Mouse (Mus musculus): ENCODE data around the gene 1700021F07Rik. TPM values are rescaled to one million over a fixed set of nuclear protein-coding genes. Genes with fewer than 3 reads are reported as not detected.
A peak's percentile ranks its signal among the peaks of the same experiment; 100 is the strongest.

Gene 1700021F07Rik
- total and polyA plus RNA-seq, 3 experiments = not detected

DNA sequence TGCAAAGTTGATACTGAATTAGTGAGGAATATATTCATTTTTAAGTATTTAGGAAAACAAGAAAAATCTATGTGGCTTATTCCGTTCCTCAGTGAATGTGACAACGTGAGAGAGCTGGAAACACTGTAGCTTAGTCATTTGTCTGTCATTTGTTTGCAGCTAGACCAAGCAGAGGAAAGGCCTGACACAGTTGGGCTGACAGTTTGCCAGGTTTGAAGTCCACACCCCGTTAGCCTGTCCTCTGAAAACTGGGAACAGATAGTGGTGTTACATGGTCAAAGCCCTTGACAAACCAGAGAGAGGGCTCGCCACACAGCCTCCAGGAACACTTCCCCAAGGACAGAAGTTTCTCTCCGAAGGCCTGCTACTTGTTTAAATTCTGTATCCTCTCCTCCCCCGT is 28.3 kb downstream of the 1700021F07Rik start:
- TF ChIP-seq EP300 (IDR thresholded peaks at IDR 0.05; ENCODE audit: insufficient read depth, low read depth, low read length) = no peak
- TF ChIP-seq CTCF (IDR thresholded peaks at IDR 0.05) = no peak
- TF ChIP-seq POLR2A (IDR thresholded peaks at IDR 0.05; ENCODE audit: insufficient read depth, low read depth, low read length) = no peak
- WGBS = 54% methylated on average over 6 of the region's 6 CpGs
- H3K27me3 ChIP-seq (ENCODE audit: control insufficient read depth, insufficient read depth, low read length) = no peaks in the 10 kb centered on the region

DNA sequence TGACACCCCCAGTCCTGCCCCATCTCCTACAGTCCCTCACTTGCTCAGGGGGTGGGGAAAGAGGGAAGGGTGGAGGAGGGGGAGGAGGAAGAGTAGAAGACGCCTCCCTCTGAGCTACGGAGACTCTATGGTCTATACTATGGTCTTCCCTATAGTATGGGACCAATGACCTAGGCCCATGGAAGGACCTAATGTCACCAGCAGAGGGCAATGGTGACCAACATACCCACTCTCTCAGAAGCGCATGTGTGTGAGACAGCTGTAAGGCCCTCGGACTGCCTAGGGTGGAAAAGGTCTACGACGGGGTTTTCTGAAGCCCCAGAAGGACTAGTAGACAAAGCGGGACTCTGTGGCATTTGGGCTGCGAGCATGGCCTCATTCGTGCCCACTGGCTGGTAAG is 31.5 kb downstream of the 1700021F07Rik start:
- no peaks in the 10 kb centered on the region for H3K27me3 ChIP-seq (ENCODE audit: control insufficient read depth, insufficient read depth, low read length)
- WGBS = 45% methylated on average over 9 of the region's 9 CpGs
- H3K9ac ChIP-seq (ENCODE audit: low read depth, low read length) = no peak overlapping the region
- no peak overlapping the region for H3K4me3 ChIP-seq
- no peaks in the 10 kb centered on the region for H3K79me2 ChIP-seq (replicated peaks; ENCODE audit: control insufficient read depth, insufficient read depth, low read length)
- H3K27ac ChIP-seq = no peak overlapping the region
- H3K4me1 ChIP-seq (ENCODE audit: control insufficient read depth, insufficient read depth, low read length) = no peaks in the 10 kb centered on the region
- intact Hi-C loops (cut with DNase I) = no loop called here
- H3K36me3 ChIP-seq (ENCODE audit: control insufficient read depth, insufficient read depth, low read length) = no peaks in the 10 kb centered on the region
- no peak for DNase-seq
- TF ChIP-seq CTCF (IDR thresholded peaks at IDR 0.05) (peak; percentile 55), POLR2A (IDR thresholded peaks at IDR 0.05; ENCODE audit: insufficient read depth, low read depth, low read length) (no peak)

More for the DNA sequence above, 28.3 kb downstream of the 1700021F07Rik start:
- DNase-seq = peak in 1 of 2 experiments; percentile 37
- Histone ChIP-seq H3K79me2 (replicated peaks; ENCODE audit: control insufficient read depth, insufficient read depth, low read length) (no peaks in the 10 kb centered on the region), H3K36me3 (ENCODE audit: control insufficient read depth, insufficient read depth, low read length) (no peaks in the 10 kb centered on the region), H3K9ac (ENCODE audit: low read depth, low read length) (no peak overlapping the region), H3K4me1 (ENCODE audit: control insufficient read depth, insufficient read depth, low read length) (no peaks in the 10 kb centered on the region), H3K4me3 (no peak overlapping the region), H3K27ac (no peak overlapping the region)
- intact Hi-C loops (cut with DNase I) = no loop called here

DNA sequence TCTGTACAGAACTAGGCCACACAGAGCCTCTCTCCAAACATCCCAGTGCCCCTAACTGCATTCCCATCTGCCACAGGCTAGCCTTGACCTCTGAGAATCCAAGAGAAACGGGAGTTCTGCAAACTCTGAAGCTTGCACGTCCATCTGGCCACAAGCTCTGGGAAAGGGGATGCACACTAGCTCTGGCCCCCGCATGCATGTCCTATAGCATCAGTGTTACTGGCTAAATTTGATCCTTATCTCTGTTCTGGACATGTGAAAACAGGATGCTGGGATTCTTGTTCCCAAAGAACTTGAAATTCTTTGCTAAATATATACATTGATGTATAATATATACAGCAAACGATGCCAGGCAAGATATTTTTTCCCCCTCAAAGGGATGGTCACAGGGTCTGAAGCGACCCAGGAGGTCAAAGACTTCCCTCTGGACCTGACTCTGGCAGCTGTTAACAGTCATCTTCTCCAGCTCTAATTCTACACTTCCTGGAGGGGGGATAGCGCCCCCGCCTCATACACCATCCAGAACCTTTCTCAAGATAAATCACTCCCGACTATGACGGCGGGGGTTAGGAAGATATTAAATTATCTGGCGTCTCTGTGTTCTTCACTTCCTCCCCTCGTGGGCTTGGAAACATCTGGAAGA is 36.5 kb downstream of the 1700021F07Rik start:
- Histone ChIP-seq H3K27me3 (ENCODE audit: control insufficient read depth, insufficient read depth, low read length) (no peaks in the 10 kb centered on the region), H3K4me1 (ENCODE audit: control insufficient read depth, insufficient read depth, low read length) (no peaks in the 10 kb centered on the region), H3K36me3 (ENCODE audit: control insufficient read depth, insufficient read depth, low read length) (no peaks in the 10 kb centered on the region), H3K4me3 (no peak overlapping the region), H3K9ac (ENCODE audit: low read depth, low read length) (no peak overlapping the region), H3K27ac (no peak overlapping the region), H3K79me2 (replicated peaks; ENCODE audit: control insufficient read depth, insufficient read depth, low read length) (no peaks in the 10 kb centered on the region)
- DNase-seq = no peak
- WGBS = 49% methylated on average over 12 of the region's 12 CpGs
- intact Hi-C loops (cut with DNase I) = no loop called here
- no peak for TF ChIP-seq POLR2A (IDR thresholded peaks at IDR 0.05; ENCODE audit: insufficient read depth, low read depth, low read length)
- no peak for TF ChIP-seq CTCF (IDR thresholded peaks at IDR 0.05)
- no peak for TF ChIP-seq EP300 (IDR thresholded peaks at IDR 0.05; ENCODE audit: insufficient read depth, low read depth, low read length)

DNA sequence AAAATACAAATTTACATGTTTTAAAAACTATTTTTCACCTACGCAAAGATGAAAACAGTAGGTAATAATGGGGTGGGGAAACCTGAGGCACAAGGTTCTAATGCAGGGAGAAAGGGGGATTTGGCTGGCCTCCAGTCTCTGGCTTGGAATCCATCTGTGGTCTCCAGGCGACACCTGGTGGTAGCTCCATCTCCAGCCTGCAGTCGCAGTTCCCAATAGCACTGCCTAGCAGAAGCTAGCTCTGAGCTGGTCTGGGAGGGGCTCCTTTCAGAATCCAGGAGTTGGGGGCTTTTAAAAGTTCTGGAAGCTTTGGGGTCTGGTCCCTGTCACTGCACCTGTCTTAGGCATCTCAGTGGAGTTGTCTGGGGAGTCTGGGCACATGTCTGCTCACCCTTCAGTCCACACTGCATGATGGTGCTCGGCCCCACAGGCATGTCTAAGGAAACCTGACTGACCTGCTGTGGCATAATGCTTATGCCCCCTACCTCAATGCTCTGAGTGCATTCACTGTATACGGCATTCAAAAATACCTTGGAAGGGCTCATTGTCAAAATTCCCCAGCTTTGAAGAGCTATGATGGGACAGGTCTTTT is 39.6 kb downstream of the 1700021F07Rik start:
- no peaks in the 10 kb centered on the region for H3K79me2 ChIP-seq (replicated peaks; ENCODE audit: control insufficient read depth, insufficient read depth, low read length)
- H3K27ac ChIP-seq = no peak overlapping the region
- peak; percentile 56 to 73 for DNase-seq
- H3K9ac ChIP-seq (ENCODE audit: low read depth, low read length) = no peak overlapping the region
- intact Hi-C loops (cut with DNase I) = loop anchor here (1.0 to 10.0 kb wide), 4 partner anchors 376 to 1333 kb away; no protein-coding TSS in a partner anchor
- H3K4me3 ChIP-seq = no peak overlapping the region
- H3K27me3 ChIP-seq (ENCODE audit: control insufficient read depth, insufficient read depth, low read length) = no peaks in the 10 kb centered on the region
- TF ChIP-seq POLR2A (IDR thresholded peaks at IDR 0.05; ENCODE audit: insufficient read depth, low read depth, low read length) (no peak), EP300 (IDR thresholded peaks at IDR 0.05; ENCODE audit: insufficient read depth, low read depth, low read length) (no peak), CTCF (IDR thresholded peaks at IDR 0.05) (peak; percentile 91)
- WGBS = 40% methylated on average over 5 of the region's 5 CpGs
- no peaks in the 10 kb centered on the region for H3K36me3 ChIP-seq (ENCODE audit: control insufficient read depth, insufficient read depth, low read length)
- H3K4me1 ChIP-seq (ENCODE audit: control insufficient read depth, insufficient read depth, low read length) = no peaks in the 10 kb centered on the region

DNA sequence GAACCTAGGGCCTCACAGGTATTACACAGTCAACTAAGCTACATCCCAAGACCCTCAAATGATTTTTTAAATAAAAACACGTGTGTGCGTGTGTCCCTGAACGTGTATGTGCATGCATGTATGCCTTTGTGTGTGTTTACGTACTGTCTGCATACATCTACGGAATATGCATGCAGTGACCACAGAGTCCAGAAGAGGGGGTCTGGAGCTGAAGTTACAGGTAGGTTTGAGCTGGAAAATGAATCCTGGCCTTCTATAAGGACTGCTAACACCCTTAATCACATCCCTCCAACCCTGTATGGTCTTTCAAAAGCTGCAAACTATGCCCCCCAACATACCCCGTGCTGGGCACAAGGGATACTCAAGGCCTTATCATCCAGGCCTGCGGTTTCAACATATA is 41.0 kb downstream of the 1700021F07Rik start:
- intact Hi-C loops (cut with DNase I) = loop anchor here (10.0 kb wide), 2 partner anchors 739 to 1331 kb away; no protein-coding TSS in a partner anchor
- TF ChIP-seq CTCF (IDR thresholded peaks at IDR 0.05) (peak; percentile 51), POLR2A (IDR thresholded peaks at IDR 0.05; ENCODE audit: insufficient read depth, low read depth, low read length) (no peak), EP300 (IDR thresholded peaks at IDR 0.05; ENCODE audit: insufficient read depth, low read depth, low read length) (no peak)
- WGBS = 65% methylated on average over 7 of the region's 7 CpGs
- Histone ChIP-seq H3K9ac (ENCODE audit: low read depth, low read length) (no peak overlapping the region), H3K27ac (no peak overlapping the region), H3K4me3 (no peak overlapping the region), H3K4me1 (ENCODE audit: control insufficient read depth, insufficient read depth, low read length) (no peaks in the 10 kb centered on the region), H3K27me3 (ENCODE audit: control insufficient read depth, insufficient read depth, low read length) (no peaks in the 10 kb centered on the region), H3K79me2 (replicated peaks; ENCODE audit: control insufficient read depth, insufficient read depth, low read length) (no peaks in the 10 kb centered on the region), H3K36me3 (ENCODE audit: control insufficient read depth, insufficient read depth, low read length) (no peaks in the 10 kb centered on the region)
- DNase-seq = no peak

DNA sequence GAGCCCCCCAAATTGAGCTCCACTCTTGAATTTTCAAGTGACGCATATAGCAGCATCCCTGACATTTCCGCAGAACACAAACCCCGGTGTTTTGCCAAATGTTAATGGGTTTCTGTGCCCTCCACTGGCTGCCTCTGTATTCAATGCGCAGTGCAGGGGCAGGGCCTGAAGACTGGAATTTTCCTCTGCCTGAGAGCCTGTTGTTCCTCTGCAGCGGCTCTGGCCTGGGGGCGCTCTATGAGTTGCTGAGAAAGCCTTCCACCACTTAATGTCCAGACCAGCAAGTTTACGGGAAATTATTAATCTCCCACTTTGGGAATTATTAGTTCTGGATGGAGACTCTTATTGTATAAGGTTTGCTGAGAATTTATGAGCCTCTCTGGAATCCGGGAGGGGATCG is 41.8 kb downstream of the 1700021F07Rik start:
- H3K4me3 ChIP-seq = no peak overlapping the region
- H3K79me2 ChIP-seq (replicated peaks; ENCODE audit: control insufficient read depth, insufficient read depth, low read length) = no peaks in the 10 kb centered on the region
- H3K27me3 ChIP-seq (ENCODE audit: control insufficient read depth, insufficient read depth, low read length) = no peaks in the 10 kb centered on the region
- DNase-seq = no peak
- TF ChIP-seq POLR2A (IDR thresholded peaks at IDR 0.05; ENCODE audit: insufficient read depth, low read depth, low read length) = no peak
- no peak for TF ChIP-seq CTCF (IDR thresholded peaks at IDR 0.05)
- TF ChIP-seq EP300 (IDR thresholded peaks at IDR 0.05; ENCODE audit: insufficient read depth, low read depth, low read length) = no peak
- H3K4me1 ChIP-seq (ENCODE audit: control insufficient read depth, insufficient read depth, low read length) = no peaks in the 10 kb centered on the region
- WGBS = 74% methylated on average over 9 of the region's 9 CpGs
- H3K9ac ChIP-seq (ENCODE audit: low read depth, low read length) = no peak overlapping the region
- intact Hi-C loops (cut with DNase I) = loop anchor here (10.0 kb wide), 2 partner anchors 739 to 1331 kb away; no protein-coding TSS in a partner anchor
- H3K36me3 ChIP-seq (ENCODE audit: control insufficient read depth, insufficient read depth, low read length) = no peaks in the 10 kb centered on the region
- no peak overlapping the region for H3K27ac ChIP-seq

Other genes starting within 250 kb of the 1700021F07Rik start
- gene Pmepa1, start 246.1 kb upstream of the 1700021F07Rik start, total RNA-seq (2021) = 10 to 100 TPM; 28.4 to 31.4 TPM
- 37.4 and 41.7 TPM in 2 replicates for gene Pmepa1, start 246.1 kb upstream of the 1700021F07Rik start, polyA plus RNA-seq (2012; rRNA removed)
- not detected for gene Ankrd60, start 55.8 kb downstream of the 1700021F07Rik start, total RNA-seq (2021)
- not detected in 2 replicates for gene Ankrd60, start 55.8 kb downstream of the 1700021F07Rik start, polyA plus RNA-seq (2012; rRNA removed)
- gene Rab22a, start 137.2 kb downstream of the 1700021F07Rik start, total RNA-seq (2021) = 10 to 100 TPM; 33.4 to 40.9 TPM
- 11.1 and 14.6 TPM in 2 replicates for gene Rab22a, start 137.2 kb downstream of the 1700021F07Rik start, polyA plus RNA-seq (2012; rRNA removed)
- not detected for gene 1700010B08Rik, start 196.8 kb downstream of the 1700021F07Rik start, total RNA-seq (2021)
- gene 1700010B08Rik, start 196.8 kb downstream of the 1700021F07Rik start, polyA plus RNA-seq (2012; rRNA removed) = 0.29 TPM in 1 of 2 replicates, not detected in the other
- gene Vapb, start 214.9 kb downstream of the 1700021F07Rik start, total RNA-seq (2021) = 100 to 1,000 TPM; 113 to 128 TPM
- 13.3 and 22.7 TPM in 2 replicates for gene Vapb, start 214.9 kb downstream of the 1700021F07Rik start, polyA plus RNA-seq (2012; rRNA removed)